Mouse (Mus musculus) C2C12 (cell line): ENCODE measurements around the gene C2cd3. TPM values are rescaled to one million over a fixed set of nuclear protein-coding genes. Genes with fewer than 3 reads are reported as not detected.

Source experiments
- H3K27me3 ChIP-seq: one replicate; pipeline ENCODE4 v1.6.1; 2011; ENCODE audit not compliant: control insufficient read depth, insufficient read depth, insufficient read length
- H3K36me3 ChIP-seq: one replicate; pipeline ENCODE4 v1.6.1; 2011; ENCODE audit not compliant: control insufficient read depth, insufficient read depth
- H3K4me3 ChIP-seq: one replicate; pipeline ENCODE4 v1.5.1; 2011; ENCODE audit warnings: mild to moderate bottlenecking, control low read depth; ENCODE audit not compliant: poor library complexity, insufficient read depth, severe bottlenecking
- H3K79me2 ChIP-seq: one replicate; pipeline ENCODE4 v1.6.1; 2011; ENCODE audit not compliant: control insufficient read depth, insufficient read depth
- H3K79me3 ChIP-seq: one replicate; pipeline ENCODE4 v1.6.1; 2011; ENCODE audit warnings: low read depth, control low read depth
- H3ac ChIP-seq: one replicate; pipeline ENCODE3; 2011; ENCODE audit warnings: low read depth; ENCODE audit not compliant: control insufficient read depth, insufficient read length
- CEBPB ChIP-seq: IDR thresholded peaks from one replicate; pipeline ENCODE4 v1.6.1; 2011; ENCODE audit warnings: low read depth, mild to moderate bottlenecking, control low read depth, moderate library complexity
- CTCF ChIP-seq: IDR thresholded peaks from one replicate; pipeline ENCODE4 v1.5.1; 2011; ENCODE audit not compliant: control insufficient read depth, insufficient read depth, insufficient read length
- FOSL1 ChIP-seq: IDR thresholded peaks from one replicate; pipeline ENCODE4 v1.8.0; 2011; ENCODE audit warnings: mild to moderate bottlenecking, low read length; ENCODE audit not compliant: poor library complexity, insufficient read depth, severe bottlenecking
- MAX ChIP-seq: IDR thresholded peaks from one replicate; pipeline ENCODE4 v1.6.1; 2011; ENCODE audit warnings: mild to moderate bottlenecking, control low read depth
- MYOD1 ChIP-seq: IDR thresholded peaks from one replicate; pipeline ENCODE4 v1.6.1; 2011; ENCODE audit warnings: low read depth; ENCODE audit not compliant: control insufficient read depth, insufficient read length
- MYOG ChIP-seq: IDR thresholded peaks from one replicate; pipeline ENCODE4 v1.6.1; 2011; ENCODE audit not compliant: control insufficient read depth, insufficient read length; ENCODE audit errors: extremely low read depth
- USF1 ChIP-seq: IDR thresholded peaks from one replicate; pipeline ENCODE4 v1.6.1; 2011; ENCODE audit warnings: low read depth, mild to moderate bottlenecking, control low read depth, moderate library complexity
- polyA plus RNA-seq: library from polyadenylated mRNA; unstranded; fragments of >200 nt; fragmentation: generic; extraction: Trizol; gene quantifications from one replicate; pipeline ENCODE4 v1.2.1, GENCODE M21; 2012; ENCODE audit warnings: missing spikeins

C2cd3 gene
- polyA plus RNA-seq, 1 experiment: 7.8 TPM

DNA sequence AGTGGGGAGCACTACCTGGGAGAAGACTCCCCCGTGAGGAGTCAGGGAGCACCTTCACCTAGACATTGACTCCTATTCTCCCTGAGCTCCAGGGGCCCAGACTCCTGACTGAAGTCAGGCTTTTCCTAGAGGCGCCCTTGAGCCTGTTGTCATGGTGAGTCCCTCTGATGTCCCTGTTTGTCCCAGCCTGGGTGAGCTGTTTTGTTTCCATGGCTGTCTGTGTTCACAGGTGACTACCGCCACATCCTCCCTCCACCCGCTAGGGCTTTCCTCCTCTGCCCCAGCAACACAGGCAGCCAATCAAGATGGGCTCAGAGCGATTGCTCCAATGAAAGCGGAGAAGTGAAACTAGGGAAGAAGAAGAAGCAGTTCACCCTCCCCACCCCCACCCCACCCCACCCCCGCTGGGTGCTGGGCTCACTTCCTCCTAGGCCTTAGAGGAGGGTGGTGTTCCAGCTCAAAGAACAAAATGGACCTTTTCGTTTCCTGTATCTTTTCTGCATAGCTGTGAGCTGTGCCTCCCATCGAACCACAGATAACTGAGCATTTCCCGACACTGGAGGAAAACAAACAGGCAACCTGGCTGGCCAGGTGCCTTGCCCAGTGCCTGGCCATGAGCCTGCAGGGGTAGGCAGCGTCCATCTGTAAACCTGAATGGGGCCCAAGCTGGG is 123.7 kb downstream of the C2cd3 start:
- TF ChIP-seq USF1: no peak
- TF ChIP-seq CEBPB: no peak
- no peak for TF ChIP-seq FOSL1
- TF ChIP-seq MYOD1: no peak
- TF ChIP-seq MYOG: no peak
- no peak for TF ChIP-seq MAX
- no peak for TF ChIP-seq CTCF
- Histone ChIP-seq H3K79me3 (no peaks in the 10 kb centered on the region), H3K79me2 (no peaks in the 10 kb centered on the region), H3K27me3 (no peaks in the 10 kb centered on the region), H3ac (no peak overlapping the region), H3K36me3 (no peaks in the 10 kb centered on the region), H3K4me3 (no peak overlapping the region)

DNA sequence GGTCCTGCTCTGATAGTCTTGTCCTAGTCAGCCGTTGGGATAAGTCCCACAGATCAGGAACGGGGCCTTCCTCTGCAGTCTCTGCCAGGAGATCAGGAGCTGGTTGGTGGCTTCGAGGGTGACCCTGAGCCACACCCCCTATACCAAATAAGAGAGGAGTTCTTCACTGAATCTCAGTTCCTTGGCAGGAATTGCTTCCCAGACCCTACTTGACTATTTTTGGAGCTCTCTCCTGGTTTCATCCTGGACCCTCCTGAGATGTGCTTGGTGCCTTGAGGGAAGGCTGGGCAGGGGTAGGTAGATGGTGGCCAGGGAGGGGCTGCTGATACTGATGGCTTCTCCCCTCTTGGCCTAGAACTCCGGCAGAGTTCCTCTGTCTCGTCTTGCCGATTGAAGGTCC is 124.3 kb downstream of the C2cd3 start:
- no peaks in the 10 kb centered on the region for H3K79me3 ChIP-seq
- H3K4me3 ChIP-seq: no peak overlapping the region
- H3ac ChIP-seq: no peak overlapping the region
- TF ChIP-seq CEBPB: no peak
- no peak for TF ChIP-seq USF1
- TF ChIP-seq MYOD1: no peak
- no peak for TF ChIP-seq FOSL1
- no peak for TF ChIP-seq MAX
- TF ChIP-seq CTCF: no peak
- no peak for TF ChIP-seq MYOG
- H3K79me2 ChIP-seq: no peaks in the 10 kb centered on the region
- H3K27me3 ChIP-seq: no peaks in the 10 kb centered on the region
- no peaks in the 10 kb centered on the region for H3K36me3 ChIP-seq

DNA sequence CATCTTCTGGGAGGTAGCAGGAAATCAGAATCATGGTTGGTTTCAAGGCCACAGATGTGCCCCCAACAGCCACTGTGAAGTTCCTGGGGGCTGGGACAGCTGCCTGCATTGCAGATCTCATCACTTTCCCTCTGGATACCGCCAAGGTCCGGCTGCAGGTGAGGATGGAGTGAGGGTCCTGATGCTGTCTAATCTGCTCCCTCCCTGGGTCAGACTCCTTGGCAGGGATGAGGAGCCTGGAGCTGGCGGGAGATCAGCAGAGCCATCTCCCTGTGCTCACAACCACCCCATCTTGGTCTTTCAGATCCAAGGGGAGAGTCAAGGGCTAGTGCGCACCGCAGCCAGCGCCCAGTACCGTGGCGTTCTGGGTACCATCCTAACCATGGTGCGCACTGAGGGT is 124.8 kb downstream of the C2cd3 start:
- TF ChIP-seq CEBPB: no peak
- no peak for TF ChIP-seq USF1
- no peak for TF ChIP-seq CTCF
- TF ChIP-seq MYOG: no peak
- no peak for TF ChIP-seq FOSL1
- TF ChIP-seq MAX: no peak
- no peak for TF ChIP-seq MYOD1
- Histone ChIP-seq H3K27me3 (no peaks in the 10 kb centered on the region), H3K4me3 (no peak overlapping the region), H3K36me3 (no peaks in the 10 kb centered on the region), H3K79me3 (no peaks in the 10 kb centered on the region), H3ac (no peak overlapping the region), H3K79me2 (no peaks in the 10 kb centered on the region)

DNA sequence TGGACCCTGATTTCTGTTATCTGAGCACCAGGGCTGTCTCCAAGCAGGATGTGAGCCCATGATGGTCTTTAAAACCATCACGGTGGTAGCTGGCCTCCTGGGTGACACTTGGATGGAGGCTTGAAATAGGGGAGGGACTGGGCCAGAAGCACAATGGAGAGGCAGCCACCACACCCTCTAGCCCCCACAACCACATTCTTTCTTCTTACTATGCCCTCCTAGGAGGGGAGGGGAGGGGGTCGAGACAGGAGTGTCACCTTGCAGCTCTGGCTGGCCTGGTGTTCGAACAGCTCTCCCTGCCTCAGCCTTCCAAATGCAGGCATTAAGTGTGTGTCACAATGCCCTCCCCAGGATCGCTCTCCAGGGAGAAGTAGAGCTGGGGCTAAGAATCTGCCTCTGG is 125.4 kb downstream of the C2cd3 start:
- H3K4me3 ChIP-seq: no peak overlapping the region
- no peaks in the 10 kb centered on the region for H3K27me3 ChIP-seq
- H3K36me3 ChIP-seq: no peaks in the 10 kb centered on the region
- H3ac ChIP-seq: no peak overlapping the region
- no peaks in the 10 kb centered on the region for H3K79me3 ChIP-seq
- TF ChIP-seq FOSL1: no peak
- no peak for TF ChIP-seq MAX
- no peak for TF ChIP-seq CTCF
- no peak for TF ChIP-seq CEBPB
- TF ChIP-seq MYOG: no peak
- TF ChIP-seq USF1: no peak
- no peak for TF ChIP-seq MYOD1
- H3K79me2 ChIP-seq: no peaks in the 10 kb centered on the region

DNA sequence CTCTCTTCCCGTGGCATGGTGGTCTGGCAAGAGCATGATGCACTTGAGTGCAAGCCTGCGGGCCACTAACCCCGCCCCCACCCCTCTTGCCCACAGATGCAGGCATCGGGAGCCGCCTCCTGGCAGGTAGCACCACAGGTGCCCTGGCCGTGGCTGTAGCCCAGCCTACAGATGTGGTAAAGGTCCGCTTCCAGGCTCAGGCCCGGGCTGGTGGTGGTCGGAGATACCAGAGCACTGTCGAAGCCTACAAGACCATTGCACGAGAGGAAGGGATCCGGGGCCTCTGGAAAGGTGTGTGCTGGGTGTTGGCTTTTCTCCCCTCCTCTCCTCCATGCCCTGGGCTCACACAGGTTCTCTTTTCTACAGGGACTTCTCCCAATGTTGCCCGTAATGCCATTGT is 125.9 kb downstream of the C2cd3 start:
- Histone ChIP-seq H3K79me2 (no peaks in the 10 kb centered on the region), H3K27me3 (no peaks in the 10 kb centered on the region), H3ac (no peak overlapping the region), H3K79me3 (no peaks in the 10 kb centered on the region), H3K36me3 (no peaks in the 10 kb centered on the region), H3K4me3 (no peak overlapping the region)
- TF ChIP-seq FOSL1 (no peak), CEBPB (no peak), MYOG (no peak), USF1 (no peak), MAX (no peak), MYOD1 (no peak), CTCF (no peak)

DNA sequence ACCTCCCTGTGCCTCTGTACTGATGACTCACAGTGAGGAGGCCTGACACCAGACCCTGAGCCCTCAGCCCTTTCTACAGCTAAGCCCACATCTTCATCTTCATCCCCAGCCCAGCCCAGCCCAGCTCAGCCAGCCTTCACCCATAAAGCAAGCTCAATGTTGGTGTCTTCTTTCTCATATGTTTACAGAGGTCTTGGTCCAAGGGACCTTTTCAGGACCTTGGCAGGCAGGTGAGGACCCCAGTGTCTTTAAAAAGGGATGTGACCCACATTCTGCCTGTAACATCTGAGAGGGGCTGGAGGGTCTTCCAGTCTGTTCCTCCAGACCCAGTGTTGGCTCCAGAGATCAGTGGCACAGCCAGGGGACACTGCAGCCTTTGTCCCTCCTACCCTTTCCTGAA is 127.4 kb downstream of the C2cd3 start:
- Histone ChIP-seq H3K27me3 (peaks cover 6% of the 10 kb centered on the region), H3K79me2 (no peaks in the 10 kb centered on the region), H3ac (no peak overlapping the region), H3K36me3 (no peaks in the 10 kb centered on the region), H3K4me3 (no peak overlapping the region), H3K79me3 (no peaks in the 10 kb centered on the region)
- no peak for TF ChIP-seq MAX
- TF ChIP-seq MYOD1: no peak
- no peak for TF ChIP-seq USF1
- TF ChIP-seq CTCF: no peak
- TF ChIP-seq CEBPB: no peak
- no peak for TF ChIP-seq FOSL1
- TF ChIP-seq MYOG: no peak
